Mouse (Mus musculus) olfactory bulb, adult 2 months (tissue): ENCODE results near the gene Ndrg4. TPM values are rescaled to one million over a fixed set of nuclear protein-coding genes. Genes with fewer than 3 reads are reported as not detected.

Experiments used
- H3K27ac ChIP-seq: fragments of 200-500 bp; 2 replicates; pipeline ENCODE4 v1.5.1; 2012; ENCODE audit warnings: low read depth, low read length; ENCODE audit not compliant: insufficient read depth
- H3K4me1 ChIP-seq: fragments of 200-500 bp; 2 replicates; pipeline ENCODE4 v1.6.1; 2012; ENCODE audit warnings: low read length; ENCODE audit not compliant: control insufficient read depth, insufficient read depth
- H3K4me3 ChIP-seq: fragments of 200-500 bp; 2 replicates; pipeline ENCODE4 v1.5.1; 2012; ENCODE audit warnings: mild to moderate bottlenecking, low read depth, low read length, moderate library complexity; ENCODE audit not compliant: insufficient read depth
- CTCF ChIP-seq: fragments of 200-500 bp; IDR thresholded peaks from 2 replicates; pipeline ENCODE4 v1.5.1; 2012; ENCODE audit warnings: low read depth, mild to moderate bottlenecking, low read length, moderate library complexity; ENCODE audit not compliant: insufficient read depth
- POLR2A ChIP-seq: fragments of 200-500 bp; IDR thresholded peaks from 2 replicates; pipeline ENCODE4 v1.6.1; 2012; ENCODE audit warnings: mild to moderate bottlenecking, low read depth, low read length, moderate library complexity; ENCODE audit not compliant: insufficient read depth
- WGBS: fragments of 180-500 bp; shearing (Covaris S2); methylation state at CpG from one replicate; pipeline ENCODE4 v1.1.7; 2018; 5-methylcytosine and 5-hydroxymethylcytosine counted together
- polyA plus RNA-seq: library from polyadenylated mRNA; stranded (reverse); fragments of >200 nt; gene quantifications from 2 replicates; pipeline ENCODE4 v1.2.4, GENCODE M21; 2012; ENCODE audit warnings: low replicate concordance; ENCODE audit not compliant: missing spikeins, insufficient read depth, insufficient read length

Ndrg4 gene
- polyA plus RNA-seq, 1 experiment = 472 TPM

DNA sequence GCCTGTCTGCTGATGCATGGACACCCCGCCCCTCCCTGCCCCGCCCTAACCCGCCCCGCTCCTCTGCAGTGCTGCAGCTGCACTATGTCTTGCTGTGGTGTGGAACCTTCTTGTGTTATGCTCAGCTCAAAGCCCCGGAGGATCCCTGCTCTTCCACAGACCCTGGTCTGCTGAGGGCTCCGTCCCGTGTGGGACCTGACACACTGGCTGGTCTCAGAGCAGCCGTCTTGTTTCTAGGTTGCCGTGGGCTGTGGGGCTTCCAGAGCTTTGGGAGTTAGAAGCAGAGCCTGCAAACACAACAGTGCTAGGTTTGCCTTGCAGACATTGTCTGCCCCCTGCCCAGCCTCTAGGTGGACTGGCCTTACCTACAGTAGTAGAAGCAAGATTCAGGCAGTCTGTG is 35.6 kb downstream of the Ndrg4 start:
- Histone ChIP-seq H3K27ac (no peak overlapping the region), H3K4me1 (peaks cover 47% of the 10 kb centered on the region), H3K4me3 (no peak overlapping the region)
- TF ChIP-seq POLR2A (no peak), CTCF (no peak)
- 76% methylated on average over 9 of the region's 9 CpGs for WGBS

DNA sequence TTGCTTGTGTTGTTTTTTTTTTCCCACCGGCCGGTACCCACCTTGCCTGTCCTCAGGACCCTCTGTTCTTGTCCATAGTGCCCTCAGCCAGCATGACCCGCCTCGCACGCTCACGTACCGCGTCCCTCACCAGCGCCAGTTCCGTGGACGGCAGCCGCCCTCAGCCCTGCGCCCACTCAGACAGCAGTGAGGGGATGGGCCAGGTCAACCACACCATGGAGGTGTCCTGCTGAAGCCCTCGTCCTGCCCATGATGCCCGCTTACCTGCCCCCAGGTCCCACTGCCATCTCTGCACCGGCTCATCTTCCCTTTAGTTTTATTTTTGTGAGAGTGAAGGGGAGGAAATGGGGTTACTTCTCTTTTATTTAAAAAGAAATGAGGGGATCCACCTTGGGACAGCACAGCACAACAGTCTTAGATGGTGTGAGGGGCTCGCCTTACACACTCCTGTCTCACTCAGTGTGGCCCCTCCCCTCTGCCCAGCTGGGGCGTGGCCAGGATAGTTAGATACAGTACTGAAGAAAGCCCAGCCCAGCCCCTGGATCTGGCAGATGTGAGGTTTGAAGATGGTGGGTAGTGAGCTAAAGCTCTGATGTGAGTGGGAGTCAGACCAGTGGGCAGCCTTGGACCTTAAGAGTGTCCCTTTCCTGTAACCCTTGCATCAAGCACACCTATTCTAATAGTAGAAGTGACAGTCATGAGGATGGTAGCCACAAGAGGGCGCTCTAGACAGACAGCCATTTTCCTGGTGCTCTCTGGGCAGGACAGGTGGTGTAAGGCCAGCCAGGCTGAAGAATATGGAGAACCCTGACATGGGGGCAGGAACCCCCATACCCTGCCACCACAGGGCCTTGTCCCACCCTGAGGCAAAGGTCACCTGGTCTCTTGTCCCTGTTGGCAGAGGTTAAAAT is 36.6 kb downstream of the Ndrg4 start:
- WGBS = 70% methylated on average over 19 of the region's 19 CpGs
- peaks cover 43% of the 10 kb centered on the region for H3K4me1 ChIP-seq
- TF ChIP-seq CTCF (peak; percentile 72), POLR2A (no peak)
- no peak overlapping the region for H3K27ac ChIP-seq
- no peak overlapping the region for H3K4me3 ChIP-seq

DNA sequence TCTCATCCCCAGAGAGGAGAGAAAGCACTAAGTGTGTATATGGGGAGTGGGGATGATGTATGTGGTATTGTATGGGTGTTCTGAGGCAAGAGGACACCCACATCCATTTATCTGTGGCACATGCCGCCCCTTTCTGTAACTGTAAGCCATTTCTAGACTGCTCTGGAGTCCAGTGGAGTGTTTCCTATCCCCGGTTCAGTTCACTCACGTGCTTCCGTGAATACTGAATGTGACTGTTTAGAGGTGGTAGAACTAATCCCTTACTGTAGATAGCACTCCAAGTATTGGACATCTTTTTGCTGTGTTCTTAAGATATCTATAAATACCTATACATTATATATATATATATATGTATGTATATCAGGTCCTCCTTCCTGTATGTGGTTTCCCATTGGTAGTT is 37.6 kb downstream of the Ndrg4 start:
- 55% methylated on average over 4 of the region's 4 CpGs for WGBS
- H3K4me3 ChIP-seq = no peak overlapping the region
- TF ChIP-seq CTCF (no peak), POLR2A (no peak)

DNA sequence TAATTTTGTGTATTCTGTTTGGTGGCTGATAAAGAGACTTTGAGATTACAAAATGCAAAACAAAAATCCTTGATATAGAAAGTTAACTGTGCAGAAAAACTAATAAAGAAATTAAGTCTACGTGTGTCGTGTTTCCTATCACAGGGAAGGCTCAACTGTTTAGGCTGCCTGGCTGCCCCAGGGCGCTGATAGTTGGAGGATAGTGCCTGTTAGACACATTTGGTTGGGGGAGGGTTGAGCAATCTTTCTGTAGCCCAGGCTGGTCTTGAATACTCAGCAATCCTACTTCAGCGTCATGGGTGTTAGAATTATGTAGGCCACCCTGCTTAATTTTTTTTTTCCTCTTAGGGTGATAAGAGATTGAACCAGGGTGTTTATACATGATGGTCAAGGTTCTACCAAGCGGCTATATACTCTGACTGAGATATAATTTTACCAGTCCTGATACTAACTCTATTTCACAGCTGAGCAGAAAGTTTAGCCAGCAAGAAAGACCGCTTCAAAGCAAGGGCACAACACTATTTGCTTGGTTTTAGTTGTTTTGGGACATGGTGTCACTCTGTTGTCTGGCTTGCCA is 38.1 kb downstream of the Ndrg4 start:
- Histone ChIP-seq H3K27ac (no peak overlapping the region), H3K4me1 (peaks cover 27% of the 10 kb centered on the region), H3K4me3 (no peak overlapping the region)
- TF ChIP-seq CTCF (no peak), POLR2A (no peak)
- 46% methylated on average over 6 of the region's 6 CpGs for WGBS

More for the DNA sequence above, 37.6 kb downstream of the Ndrg4 start:
- peaks cover 33% of the 10 kb centered on the region for H3K4me1 ChIP-seq
- H3K27ac ChIP-seq = no peak overlapping the region

DNA sequence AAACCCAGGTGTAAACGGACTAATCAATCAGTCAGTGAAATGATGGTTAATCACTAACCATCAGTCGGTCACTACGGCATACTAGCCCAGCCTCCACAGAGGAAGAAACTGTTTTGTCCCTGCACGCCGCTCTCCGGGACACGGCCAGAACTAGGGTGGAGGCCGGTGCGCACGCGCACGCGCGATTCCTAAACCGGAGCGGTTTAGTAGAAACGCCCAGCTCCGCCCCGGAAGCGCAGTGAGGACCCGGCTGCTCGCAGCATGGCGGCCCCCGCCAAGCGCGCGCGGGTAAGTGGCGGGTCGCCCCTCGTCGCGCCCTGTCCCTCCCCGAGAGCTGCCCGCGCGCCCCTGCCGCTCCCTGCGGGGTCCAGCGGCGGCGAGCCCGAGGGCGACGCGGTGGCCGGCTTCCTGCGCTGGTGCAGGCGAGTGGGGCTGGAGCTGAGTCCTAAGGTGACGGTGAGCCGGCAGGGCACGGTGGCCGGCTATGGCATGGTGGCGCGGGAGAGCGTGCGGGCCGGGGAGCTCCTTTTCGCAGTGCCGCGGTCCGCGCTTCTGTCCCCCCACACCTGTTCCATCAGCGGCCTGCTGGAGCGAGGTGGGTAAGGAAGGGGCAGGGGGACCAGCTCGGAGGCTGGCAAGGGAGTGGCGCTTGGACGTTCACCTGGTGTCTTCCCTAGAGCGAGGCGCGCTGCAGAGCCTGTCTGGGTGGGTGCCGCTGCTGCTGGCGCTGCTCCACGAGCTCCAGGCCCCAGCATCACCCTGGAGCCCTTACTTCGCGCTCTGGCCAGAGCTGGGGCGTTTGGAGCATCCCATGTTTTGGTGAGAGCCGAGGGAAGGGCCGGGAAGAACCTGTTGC is 39.1 kb downstream of the Ndrg4 start, which contains the start of gene Setd6:
Gene Setd6, plus strand, starts transcription at position 206 of the 856 bp plus-strand sequence.
- Histone ChIP-seq H3K27ac (0 out of 2 replicates have a peak within 1 kb of the TSS, but pooled peaks have one; percentile 18), H3K4me3 (peak within 1 kb of the TSS; percentile 75), H3K4me1 (peaks cover 18% of the 10 kb centered on the region)
- no peak for TF ChIP-seq CTCF
- peak; percentile 31; the same call in 1 of the 2 replicates for TF ChIP-seq POLR2A
- WGBS = under 1% methylated on average over 79 of the region's 79 CpGs

DNA sequence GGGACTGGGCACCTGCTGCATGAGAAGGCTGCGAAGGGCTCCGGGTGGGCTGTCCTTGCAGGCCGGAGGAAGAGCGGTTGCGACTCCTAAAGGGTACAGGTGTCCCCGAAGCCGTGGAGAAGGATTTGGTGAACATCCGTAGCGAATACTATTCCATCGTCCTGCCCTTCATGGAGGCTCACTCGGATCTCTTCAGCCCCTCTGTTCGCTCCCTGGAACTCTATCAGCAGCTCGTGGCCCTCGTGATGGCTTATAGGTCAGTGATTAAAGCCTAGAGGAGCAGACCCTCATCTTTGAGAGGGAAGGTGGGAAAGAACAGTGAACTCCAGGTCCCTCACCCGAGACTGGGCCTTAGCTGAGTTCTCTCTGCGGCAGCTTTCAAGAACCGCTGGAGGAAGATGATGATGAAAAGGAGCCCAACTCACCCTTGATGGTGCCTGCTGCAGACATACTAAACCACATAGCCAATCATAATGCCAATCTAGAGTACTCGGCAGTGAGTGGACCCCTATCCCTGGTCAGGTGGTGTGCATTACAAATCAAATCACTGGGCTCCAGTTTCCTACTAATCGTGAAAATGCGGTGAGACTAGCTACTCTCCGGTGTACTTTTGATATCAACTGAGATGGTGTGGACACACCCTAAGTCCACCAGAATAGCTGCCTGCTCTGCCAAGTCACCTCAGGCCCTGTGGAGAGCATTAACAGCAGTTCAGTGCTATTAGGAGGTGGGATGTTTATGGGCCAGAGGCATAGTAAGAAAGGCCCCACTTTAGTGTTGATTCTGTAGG is 40.0 kb downstream of the Ndrg4 start:
- no peak overlapping the region for H3K27ac ChIP-seq

DNA sequence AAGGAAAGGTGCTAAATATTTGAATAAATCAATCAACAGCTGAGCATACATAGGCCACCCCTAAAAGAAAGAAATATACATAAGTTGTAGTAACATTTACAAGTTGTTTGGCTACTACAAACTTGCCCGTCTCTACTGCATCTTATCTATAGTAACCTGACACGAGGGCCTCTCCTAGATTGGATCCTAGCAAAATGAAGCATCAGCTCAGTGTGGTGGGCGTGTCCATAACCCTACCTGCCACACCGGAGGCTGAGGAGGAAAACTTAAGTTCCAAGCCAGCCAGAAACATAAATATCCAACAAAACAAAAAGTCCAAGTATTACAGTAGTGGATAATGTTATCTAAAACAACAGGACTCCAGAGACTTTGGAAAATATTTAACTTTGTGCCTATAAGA is 50.8 kb downstream of the Ndrg4 start:
- H3K4me1 ChIP-seq = no peaks in the 10 kb centered on the region
- H3K27ac ChIP-seq = no peak overlapping the region
- no peak overlapping the region for H3K4me3 ChIP-seq
- TF ChIP-seq CTCF = no peak
- no peak for TF ChIP-seq POLR2A
- 91% methylated on average over 4 of the region's 4 CpGs for WGBS

More for the DNA sequence above, 40.0 kb downstream of the Ndrg4 start:
- Histone ChIP-seq H3K4me3 (peak overlapping the region; percentile 75), H3K4me1 (peaks cover 12% of the 10 kb centered on the region)
- TF ChIP-seq CTCF = no peak
- no peak for TF ChIP-seq POLR2A
- 16% methylated on average over 21 of the region's 21 CpGs for whole genome bisulfite sequencing

DNA sequence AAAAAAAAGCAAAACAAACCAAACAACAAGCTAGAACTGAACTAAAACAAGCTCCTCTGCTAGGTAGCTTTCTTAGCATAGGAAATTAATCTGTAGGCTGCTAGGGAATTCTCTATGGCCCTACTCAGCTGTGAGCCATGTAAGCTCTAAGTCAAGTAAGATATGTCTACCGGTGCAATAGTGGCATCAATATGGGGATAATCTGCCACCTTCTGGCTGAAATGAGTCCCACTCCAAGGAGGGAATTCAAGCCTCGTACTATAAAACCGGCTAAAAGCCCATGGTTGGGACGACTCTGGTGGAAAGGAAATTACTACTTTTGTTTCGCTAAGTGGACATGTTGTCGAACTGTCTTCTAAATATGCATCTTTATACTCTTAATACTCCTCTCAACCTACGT is 61.8 kb downstream of the Ndrg4 start:
- WGBS = 36% methylated on average over 7 of the region's 7 CpGs
- Histone ChIP-seq H3K4me3 (no peak overlapping the region), H3K27ac (no peak overlapping the region), H3K4me1 (no peaks in the 10 kb centered on the region)
- TF ChIP-seq POLR2A (no peak), CTCF (no peak)
